Mouse (Mus musculus): Measurements from ENCODE around the gene Safb. TPM values are rescaled to one million over a fixed set of nuclear protein-coding genes. Genes with fewer than 3 reads are reported as not detected.

The Safb gene
- polyA plus RNA-seq, 1 experiment from 2014 or later = 88.5 TPM

- no peak for ATAC-seq (ENCODE audit: insufficient read depth, low FRiP score)
- no peak overlapping the region for H3K9ac ChIP-seq (ENCODE audit: low read length)
Measured at GRCm38 (mm10) chr17:56654771-56655170, 70.1 kb downstream of the Safb start.

DNA sequence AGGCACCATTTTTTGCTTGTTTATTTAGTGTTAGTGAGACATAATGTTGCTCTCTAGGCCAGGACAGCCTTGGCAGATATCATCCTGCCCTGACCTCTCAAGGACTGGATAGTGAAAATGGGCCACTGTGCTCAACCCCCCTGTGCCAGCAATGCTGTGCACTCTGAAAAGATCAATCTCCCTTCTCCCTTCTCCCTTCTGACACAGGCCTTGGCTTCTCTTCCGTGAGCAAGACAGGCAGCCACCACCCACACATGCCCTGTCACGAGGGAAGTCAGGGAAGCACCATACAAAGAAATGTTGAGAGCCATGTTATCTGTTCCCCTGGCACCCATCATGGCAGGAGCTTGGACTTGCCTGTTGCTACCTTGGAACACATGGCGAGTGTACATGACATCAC is 70.7 kb downstream of the Safb start:
- no peaks in the 10 kb centered on the region for H3K36me3 ChIP-seq (ENCODE audit: control insufficient read depth, insufficient read depth, low read length)

More at GRCm38 (mm10) chr17:56654771-56655170, 70.1 kb downstream of the Safb start:
- H3K4me3 ChIP-seq (replicated peaks; ENCODE audit: low read length) = no peak overlapping the region
- no peak overlapping the region for H3K27ac ChIP-seq (ENCODE audit: low read length)
- no peaks in the 10 kb centered on the region for H3K9me3 ChIP-seq (replicated peaks; ENCODE audit: control insufficient read depth, low read length)
- 66% methylated on average over 2 of the region's 2 CpGs for whole genome bisulfite sequencing
- no peaks in the 10 kb centered on the region for H3K36me3 ChIP-seq (ENCODE audit: control insufficient read depth, insufficient read depth, low read length)
- H3K4me1 ChIP-seq (ENCODE audit: control insufficient read depth, insufficient read depth, low read length) = no peaks in the 10 kb centered on the region
- H3K27me3 ChIP-seq (ENCODE audit: control insufficient read depth, insufficient read depth, low read length) = no peaks in the 10 kb centered on the region
- H3K4me2 ChIP-seq (ENCODE audit: low read depth, low read length) = no peak overlapping the region

More for the DNA sequence above, 70.7 kb downstream of the Safb start:
- no peak overlapping the region for H3K27ac ChIP-seq (ENCODE audit: low read length)
- H3K4me2 ChIP-seq (ENCODE audit: low read depth, low read length) = no peak overlapping the region
- H3K4me1 ChIP-seq (ENCODE audit: control insufficient read depth, insufficient read depth, low read length) = no peaks in the 10 kb centered on the region
- ATAC-seq (ENCODE audit: insufficient read depth, low FRiP score) = no peak
- 81% methylated on average over 3 of the region's 3 CpGs for WGBS
- H3K27me3 ChIP-seq (ENCODE audit: control insufficient read depth, insufficient read depth, low read length) = no peaks in the 10 kb centered on the region
- no peak overlapping the region for H3K9ac ChIP-seq (ENCODE audit: low read length)
- H3K9me3 ChIP-seq (replicated peaks; ENCODE audit: control insufficient read depth, low read length) = no peaks in the 10 kb centered on the region
- no peak overlapping the region for H3K4me3 ChIP-seq (replicated peaks; ENCODE audit: low read length)

Other genes starting within 250 kb of the Safb start
- 58.5 and 61.9 TPM in 2 replicates for gene Ptprs, start 108.3 kb upstream of the Safb start, polyA plus RNA-seq (2015; fragmentation: Nextera tagmentation; extraction: Ambion mirVana)
- not detected in 2 replicates for gene Znrf4, start 72.4 kb upstream of the Safb start, polyA plus RNA-seq (2015; fragmentation: Nextera tagmentation; extraction: Ambion mirVana)
- gene Gm20219, start 30.4 kb upstream of the Safb start, polyA plus RNA-seq (2015; fragmentation: Nextera tagmentation; extraction: Ambion mirVana) = 17.5 and 21.3 TPM in 2 replicates
- 55.0 and 59.9 TPM in 2 replicates for gene Safb2, start 240 bp upstream of the Safb start, polyA plus RNA-seq (2015; fragmentation: Nextera tagmentation; extraction: Ambion mirVana)
- gene 2410015M20Rik, start 24.9 kb downstream of the Safb start, polyA plus RNA-seq (2015; fragmentation: Nextera tagmentation; extraction: Ambion mirVana) = 240 and 266 TPM in 2 replicates
- 1,502 and 1,716 TPM in 2 replicates for gene Rpl36, start 28.6 kb downstream of the Safb start, polyA plus RNA-seq (2015; fragmentation: Nextera tagmentation; extraction: Ambion mirVana)
- gene Lonp1, start 42.1 kb downstream of the Safb start, polyA plus RNA-seq (2015; fragmentation: Nextera tagmentation; extraction: Ambion mirVana) = 40.7 and 42.9 TPM in 2 replicates
- gene Catsperd, start 43.3 kb downstream of the Safb start, polyA plus RNA-seq (2015; fragmentation: Nextera tagmentation; extraction: Ambion mirVana) = 0.17 and 0.65 TPM in 2 replicates
- 75.6 and 79.7 TPM in 2 replicates for gene Ranbp3, start 88.5 kb downstream of the Safb start, polyA plus RNA-seq (2015; fragmentation: Nextera tagmentation; extraction: Ambion mirVana)
- 426 and 434 TPM in 2 replicates for gene Ndufa11, start 132.9 kb downstream of the Safb start, polyA plus RNA-seq (2015; fragmentation: Nextera tagmentation; extraction: Ambion mirVana)
- 19.6 and 20.2 TPM in 2 replicates for gene Vmac, start 133.2 kb downstream of the Safb start, polyA plus RNA-seq (2015; fragmentation: Nextera tagmentation; extraction: Ambion mirVana)
- gene Nrtn, start 172.7 kb downstream of the Safb start, polyA plus RNA-seq (2015; fragmentation: Nextera tagmentation; extraction: Ambion mirVana) = 4.5 and 6.2 TPM in 2 replicates
- 40.5 and 41.9 TPM in 2 replicates for gene Dus3l, start 179.9 kb downstream of the Safb start, polyA plus RNA-seq (2015; fragmentation: Nextera tagmentation; extraction: Ambion mirVana)
- 1.0 and 1.1 TPM in 2 replicates for gene Prr22, start 185.4 kb downstream of the Safb start, polyA plus RNA-seq (2015; fragmentation: Nextera tagmentation; extraction: Ambion mirVana)
- 5.5 and 6.5 TPM in 2 replicates for gene Rfx2, start 246.2 kb downstream of the Safb start, polyA plus RNA-seq (2015; fragmentation: Nextera tagmentation; extraction: Ambion mirVana)